Mouse (Mus musculus): ENCODE measurements at regions not wholly inside any gene's neighbourhood (a gene's known extent, or its start where the extent isn't known, plus 50 kb on each side); places are given as distances from the start of the nearest gene placed in this dataset.

GRCm38 (mm10) chrX:86490309-86490708 is 185.4 kb upstream of the Mageb4 start:
- peak; percentile 1 for DNase-seq

Measured in cerebellum, adult 11 months (tissue).